Mouse (Mus musculus): ENCODE results near the gene Dcaf1. TPM values are rescaled to one million over a fixed set of nuclear protein-coding genes. Genes with fewer than 3 reads are reported as not detected.

Gene Dcaf1
- total RNA-seq (2012; rRNA removed) = 50.7 and 52.9 TPM in 2 replicates

GRCm38 (mm10) chr9:106821618-106822380, at the start of gene Dcaf1:
Dcaf1 (plus strand) TSS chr9:106821874.
- Histone ChIP-seq H3K9me3 (ENCODE audit: control insufficient read depth, insufficient read depth, low read depth, low read length) (no peaks in the 10 kb centered on the region), H3K27ac (ENCODE audit: insufficient read depth, low read depth, low read length, poor library complexity, severe bottlenecking) (peak within 1 kb of the TSS; percentile 97), H3K36me3 (ENCODE audit: control insufficient read depth, insufficient read depth, low read length, poor library complexity, severe bottlenecking) (no peaks in the 10 kb centered on the region), H3K9ac (ENCODE audit: insufficient read depth, low read depth, low read length, poor library complexity, severe bottlenecking) (peak within 1 kb of the TSS; percentile 99), H3K4me1 (ENCODE audit: control insufficient read depth in 2 of 2, insufficient read depth in 2 of 2, low read length in 2 of 2, poor library complexity in 1 of 2) (peaks cover 0 to 2% of the 10 kb centered on the region in 2 experiments; a peak in 1 of 4 replicates), H3K4me3 (ENCODE audit: insufficient read depth in 1 of 2, low read depth in 1 of 2, low read length in 2 of 2, poor library complexity in 1 of 2, severe bottlenecking in 1 of 2) (peak within 1 kb of the TSS; percentile 93 to 99)
- TF ChIP-seq HCFC1 (IDR thresholded peaks at IDR 0.05; ENCODE audit: borderline replicate concordance, insufficient read depth, low read length) (peak; percentile 96), ZNF384 (IDR thresholded peaks at IDR 0.05; ENCODE audit: low read depth, low read length) (no peak)
- in situ Hi-C loops (cut with MboI; ENCODE audit: low sequenced_read_pairs in 2 of 2, unreplicated experiment in 2 of 2) = no loop called here
- DNase-seq (ENCODE audit: low read depth, low spot score) = peak; percentile 97

- H3K4me1 ChIP-seq (ENCODE audit: control insufficient read depth in 2 of 2, insufficient read depth in 2 of 2, low read length in 2 of 2, poor library complexity in 1 of 2) = peaks cover 2 to 4% of the 10 kb centered on the region in 2 experiments; a peak in 2 of 4 replicates
- H3K36me3 ChIP-seq (ENCODE audit: control insufficient read depth, insufficient read depth, low read length, poor library complexity, severe bottlenecking) = no peaks in the 10 kb centered on the region
- no peak overlapping the region for H3K4me3 ChIP-seq (ENCODE audit: insufficient read depth in 1 of 2, low read depth in 1 of 2, low read length in 2 of 2, poor library complexity in 1 of 2, severe bottlenecking in 1 of 2)
- no peak overlapping the region for H3K27ac ChIP-seq (ENCODE audit: insufficient read depth, low read depth, low read length, poor library complexity, severe bottlenecking)
- no peaks in the 10 kb centered on the region for H3K9me3 ChIP-seq (ENCODE audit: control insufficient read depth, insufficient read depth, low read depth, low read length)
- H3K9ac ChIP-seq (ENCODE audit: insufficient read depth, low read depth, low read length, poor library complexity, severe bottlenecking) = no peak overlapping the region
- TF ChIP-seq HCFC1 (IDR thresholded peaks at IDR 0.05; ENCODE audit: borderline replicate concordance, insufficient read depth, low read length) = no peak
- TF ChIP-seq MAFK (IDR thresholded peaks at IDR 0.05; ENCODE audit: insufficient read depth, low read depth, low read length) = no peak
- TF ChIP-seq ZC3H11A (IDR thresholded peaks at IDR 0.05; ENCODE audit: borderline replicate concordance, low read depth, low read length) = no peak
- no peak for TF ChIP-seq ZNF384 (IDR thresholded peaks at IDR 0.05; ENCODE audit: low read depth, low read length)
- TF ChIP-seq CHD2 (IDR thresholded peaks at IDR 0.05; ENCODE audit: low read depth, low read length) = no peak
- DNase-seq (ENCODE audit: low read depth, low spot score) = no peak
- in situ Hi-C loops (cut with MboI; ENCODE audit: low sequenced_read_pairs in 2 of 2, unreplicated experiment in 2 of 2) = no loop called here
Measured at GRCm38 (mm10) chr9:106776116-106776515, 45.6 kb upstream of the Dcaf1 start.

GRCm38 (mm10) chr9:106777423-106777822, 44.3 kb upstream of the Dcaf1 start:
- Histone ChIP-seq H3K4me1 (ENCODE audit: control insufficient read depth in 2 of 2, insufficient read depth in 2 of 2, low read length in 2 of 2, poor library complexity in 1 of 2) (no peaks in the 10 kb centered on the region), H3K9me3 (ENCODE audit: control insufficient read depth, insufficient read depth, low read depth, low read length) (no peaks in the 10 kb centered on the region), H3K9ac (ENCODE audit: insufficient read depth, low read depth, low read length, poor library complexity, severe bottlenecking) (no peak overlapping the region), H3K36me3 (ENCODE audit: control insufficient read depth, insufficient read depth, low read length, poor library complexity, severe bottlenecking) (no peaks in the 10 kb centered on the region), H3K27ac (ENCODE audit: insufficient read depth, low read depth, low read length, poor library complexity, severe bottlenecking) (no peak overlapping the region), H3K4me3 (ENCODE audit: insufficient read depth in 1 of 2, low read depth in 1 of 2, low read length in 2 of 2, poor library complexity in 1 of 2, severe bottlenecking in 1 of 2) (no peak overlapping the region)
- in situ Hi-C loops (cut with MboI; ENCODE audit: low sequenced_read_pairs in 2 of 2, unreplicated experiment in 2 of 2) = no loop called here
- DNase-seq (ENCODE audit: low read depth, low spot score) = no peak
- no peak for TF ChIP-seq ZC3H11A (IDR thresholded peaks at IDR 0.05; ENCODE audit: borderline replicate concordance, low read depth, low read length)
- TF ChIP-seq CHD2 (IDR thresholded peaks at IDR 0.05; ENCODE audit: low read depth, low read length) = no peak
- no peak for TF ChIP-seq ZNF384 (IDR thresholded peaks at IDR 0.05; ENCODE audit: low read depth, low read length)
- no peak for TF ChIP-seq MAFK (IDR thresholded peaks at IDR 0.05; ENCODE audit: insufficient read depth, low read depth, low read length)
- TF ChIP-seq HCFC1 (IDR thresholded peaks at IDR 0.05; ENCODE audit: borderline replicate concordance, insufficient read depth, low read length) = no peak

- no peaks in the 10 kb centered on the region for H3K9me3 ChIP-seq (ENCODE audit: control insufficient read depth, insufficient read depth, low read depth, low read length)
- in situ Hi-C loops (cut with MboI; ENCODE audit: low sequenced_read_pairs in 2 of 2, unreplicated experiment in 2 of 2) = no loop called here
- DNase-seq (ENCODE audit: low read depth, low spot score) = no peak
- H3K27ac ChIP-seq (ENCODE audit: insufficient read depth, low read depth, low read length, poor library complexity, severe bottlenecking) = no peak overlapping the region
- no peak overlapping the region for H3K9ac ChIP-seq (ENCODE audit: insufficient read depth, low read depth, low read length, poor library complexity, severe bottlenecking)
- TF ChIP-seq ZC3H11A (IDR thresholded peaks at IDR 0.05; ENCODE audit: borderline replicate concordance, low read depth, low read length) (no peak), MAFK (IDR thresholded peaks at IDR 0.05; ENCODE audit: insufficient read depth, low read depth, low read length) (no peak), HCFC1 (IDR thresholded peaks at IDR 0.05; ENCODE audit: borderline replicate concordance, insufficient read depth, low read length) (no peak), CHD2 (IDR thresholded peaks at IDR 0.05; ENCODE audit: low read depth, low read length) (no peak), ZNF384 (IDR thresholded peaks at IDR 0.05; ENCODE audit: low read depth, low read length) (no peak)
- H3K4me3 ChIP-seq (ENCODE audit: insufficient read depth in 1 of 2, low read depth in 1 of 2, low read length in 2 of 2, poor library complexity in 1 of 2, severe bottlenecking in 1 of 2) = no peak overlapping the region
- H3K36me3 ChIP-seq (ENCODE audit: control insufficient read depth, insufficient read depth, low read length, poor library complexity, severe bottlenecking) = no peaks in the 10 kb centered on the region
- no peaks in the 10 kb centered on the region for H3K4me1 ChIP-seq (ENCODE audit: control insufficient read depth in 2 of 2, insufficient read depth in 2 of 2, low read length in 2 of 2, poor library complexity in 1 of 2)
Measured at GRCm38 (mm10) chr9:106778319-106778718, 43.4 kb upstream of the Dcaf1 start.
